ENCODE assay signal across 9 mouse cellular contexts in genomic region chr1:90998891-90999611, GRCm38 (mm10). TPM values are rescaled to one million over a fixed set of nuclear protein-coding genes. Genes with fewer than 3 reads are reported as not detected.
DNase-seq lines count a peak whose midpoint lies in the region; TF ChIP-seq lines count a peak whose summit lies in the region.
"Had no signal": no experiment of that assay in that cellular context is flagged by ENCODE, and none has a peak within 500 bp of the region (broad histone marks: within the 10 kb centered on the region; RNA-seq: fewer than 3 reads in every experiment).

No protein-coding gene starts in this region.

- 3% methylated on average over 39 of the region's 41 CpGs for WGBS in forebrain, embryonic 10.5 days
- 5% methylated on average over 41 of the region's 41 CpGs for WGBS in limb, embryonic 10.5 days

- peak overlapping the region; percentile 79 for H3K9ac ChIP-seq in ES-Bruce4 (ENCODE audit: low read depth, poor library complexity, severe bottlenecking)

- peak; percentile 95 for DNase-seq in heart, adult 11 months
- DNase-seq in heart, postnatal 14 days = no peak
- DNase-seq in forebrain, embryonic 10.5 days (ENCODE audit: extremely low spot score, low spot score) = peak; percentile 38
- peak; percentile 56 for DNase-seq in limb, embryonic 10.5 days (ENCODE audit: low spot score)
- peak; percentile 61 for DNase-seq in neural tube, embryonic 10.5 days (ENCODE audit: extremely low spot score, low spot score)
- DNase-seq in left cerebral cortex, adult 8-10 months (ENCODE audit: low spot score in 2 of 2) = no peak
- no peak for DNase-seq in urinary bladder, postnatal 10 days (ENCODE audit: low spot score)

- peak overlapping the region; percentile 79 for H3K4me3 ChIP-seq in ES-Bruce4 (ENCODE audit: low read depth, low read length)
- peak overlapping the region; percentile 73 for H3K4me3 ChIP-seq in forebrain, embryonic 10.5 days
- peak overlapping the region; percentile 87 for H3K4me3 ChIP-seq in limb, embryonic 10.5 days

- H3K27ac ChIP-seq in ES-Bruce4 (ENCODE audit: insufficient read depth, low read length) = no peak overlapping the region
- peak overlapping the region; percentile 84 for H3K27ac ChIP-seq in forebrain, embryonic 10.5 days
- H3K27ac ChIP-seq in limb, embryonic 10.5 days = peak overlapping the region; percentile 89

- H3K36me3 ChIP-seq in ES-Bruce4 (ENCODE audit: control insufficient read depth, insufficient read depth, low read length, poor library complexity, severe bottlenecking) = no peaks in the 10 kb centered on the region
- 0 out of 2 replicates have a peak, but pooled peaks cover 2% of the 10 kb centered on the region for H3K36me3 ChIP-seq in forebrain, embryonic 10.5 days (replicated peaks)
- H3K36me3 ChIP-seq in limb, embryonic 10.5 days = no peaks in the 10 kb centered on the region

- TF ChIP-seq POLR2A in ES-Bruce4 (IDR thresholded peaks at IDR 0.05; ENCODE audit: insufficient read depth, low read length) = no peak

- intact Hi-C loops in heart, postnatal 14 days (cut with DNase I) = no loop called here

- TF ChIP-seq EP300 in ES-Bruce4 (IDR thresholded peaks at IDR 0.05; ENCODE audit: insufficient read depth, low read depth, low read length) = no peak

- no peaks in the 10 kb centered on the region for H3K9me3 ChIP-seq in ES-Bruce4 (replicated peaks; ENCODE audit: control insufficient read depth, insufficient read depth, low read length, poor library complexity, severe bottlenecking)
- H3K9me3 ChIP-seq in forebrain, embryonic 10.5 days = peaks cover 8% of the 10 kb centered on the region; the same call in 1 of the 2 replicates
- H3K9me3 ChIP-seq in limb, embryonic 10.5 days (replicated peaks) = peaks cover 3% of the 10 kb centered on the region; the same call in 1 of the 2 replicates

- no peak for TF ChIP-seq CTCF in ES-Bruce4 (IDR thresholded peaks at IDR 0.05; ENCODE audit: low read depth, low read length)

- no peaks in the 10 kb centered on the region for H3K4me1 ChIP-seq in ES-Bruce4 (ENCODE audit: control insufficient read depth, insufficient read depth, low read length)
- H3K4me1 ChIP-seq in forebrain, embryonic 10.5 days = peaks cover 38% of the 10 kb centered on the region
- H3K4me1 ChIP-seq in limb, embryonic 10.5 days = peaks cover 23% of the 10 kb centered on the region

- H3K27me3 ChIP-seq in ES-Bruce4 (ENCODE audit: control insufficient read depth, insufficient read depth, low read length, poor library complexity, severe bottlenecking) = peaks cover 10% of the 10 kb centered on the region
- peaks cover 19% of the 10 kb centered on the region for H3K27me3 ChIP-seq in forebrain, embryonic 10.5 days (ENCODE audit: poor library complexity, severe bottlenecking)
- peaks cover 16% of the 10 kb centered on the region; the same call in 1 of the 2 replicates for H3K27me3 ChIP-seq in limb, embryonic 10.5 days (ENCODE audit: low read depth, poor library complexity, severe bottlenecking)

RNA-seq across cellular contexts. Expression of gene Lrrfip1, which starts 0.5 kb away (rescaled TPM):
- 100 to 1,000 TPM; 101 to 109 TPM for total RNA-seq in heart, postnatal 14 days (2021)
- polyA plus RNA-seq in ES-Bruce4 (2011; ENCODE audit: insufficient read depth, insufficient read length, low read depth, missing spikeins) = 88.7 and 97.2 TPM in 2 replicates
- polyA plus RNA-seq in forebrain, embryonic 10.5 days (2016; fragmentation: Nextera tagmentation; extraction: Ambion mirVana) = 25.1 and 26.4 TPM in 2 replicates
- 21.2 and 21.7 TPM in 2 replicates for polyA plus RNA-seq in limb, embryonic 10.5 days (2016; fragmentation: Nextera tagmentation; extraction: Ambion mirVana)
- 10 to 100 TPM; 56.4 to 65.5 (median 60.6) TPM for total RNA-seq in left cerebral cortex, adult 8-10 months (2022)

RNA-seq across cellular contexts. Expression of gene Rab17, which starts 29.6 kb away (rescaled TPM):
- 1 to 10 TPM; 2.5 to 3.1 TPM for total RNA-seq in heart, postnatal 14 days (2021)
- 0.94 and 1.0 TPM in 2 replicates for polyA plus RNA-seq in ES-Bruce4 (2011; ENCODE audit: insufficient read depth, insufficient read length, low read depth, missing spikeins)
- 0.10 and 0.22 TPM in 2 replicates for polyA plus RNA-seq in forebrain, embryonic 10.5 days (2016; fragmentation: Nextera tagmentation; extraction: Ambion mirVana)
- 0.34 and 0.69 TPM in 2 replicates for polyA plus RNA-seq in limb, embryonic 10.5 days (2016; fragmentation: Nextera tagmentation; extraction: Ambion mirVana)
- total RNA-seq in left cerebral cortex, adult 8-10 months (2022) = under 1 TPM in 1 of 4 experiments, not detected in 3; 0.59 TPM

RNA-seq across cellular contexts. Expression of gene Prlh, which starts 46.1 kb away (rescaled TPM):
- not detected for total RNA-seq in heart, postnatal 14 days (2021)
- not detected in 2 replicates for polyA plus RNA-seq in ES-Bruce4 (2011; ENCODE audit: insufficient read depth, insufficient read length, low read depth, missing spikeins)
- polyA plus RNA-seq in forebrain, embryonic 10.5 days (2016; fragmentation: Nextera tagmentation; extraction: Ambion mirVana) = not detected in 2 replicates
- not detected in 2 replicates for polyA plus RNA-seq in limb, embryonic 10.5 days (2016; fragmentation: Nextera tagmentation; extraction: Ambion mirVana)
- total RNA-seq in left cerebral cortex, adult 8-10 months (2022) = not detected
- total RNA-seq: left cerebral cortex, postnatal 10 days had no signal

Comparison
In these comparisons a context has a peak if more than half of its experiments do, and no peak if none do; other contexts are left out.
1. DNase-seq: peak in heart, adult 11 months (single experiment), forebrain, embryonic 10.5 days (single experiment), limb, embryonic 10.5 days (single experiment) and neural tube, embryonic 10.5 days (single experiment); none in heart, postnatal 14 days (0 of 2), left cerebral cortex, adult 8-10 months (0 of 2) and urinary bladder, postnatal 10 days (single experiment).
2. Peak in every context shown above with its lines, with median percentiles within 50 percentile points of each other: H3K4me3 ChIP-seq.